Mouse (Mus musculus) E14TG2a.4 (cell line): ENCODE data around the gene Nell1.
"Not testable (repeated sequence)": the region's sequence is repeated elsewhere in the genome, so short reads cannot be mapped to it uniquely, and the experiment has no call there.

Experiments
- H3K27me3 ChIP-seq: 2 replicates; pipeline ENCODE4 v1.6.1; 2014; ENCODE audit warnings: low read length, control low read depth; ENCODE audit not compliant: insufficient read depth
- H3K36me3 ChIP-seq: 2 replicates; pipeline ENCODE4 v1.6.1; 2014; ENCODE audit warnings: low read length, control low read depth; ENCODE audit not compliant: insufficient read depth
- H3K4me1 ChIP-seq: replicated peaks from 2 replicates; pipeline ENCODE4 v1.6.1; 2014; ENCODE audit warnings: low read depth, low read length, control low read depth
- H3K4me3 ChIP-seq: replicated peaks from 2 replicates; pipeline ENCODE4 v1.5.1; 2014; ENCODE audit warnings: mild to moderate bottlenecking, low read length
- H3K9me3 ChIP-seq: 2 replicates; pipeline ENCODE4 v1.6.1; 2014; ENCODE audit warnings: low read length, control low read depth
- CTCF ChIP-seq: conservative IDR thresholded peaks from 2 replicates; pipeline ENCODE4 v1.5.1; 2014; ENCODE audit warnings: low read length
- NANOG ChIP-seq: IDR thresholded peaks from 2 replicates; pipeline ENCODE4 v1.6.1; 2014; ENCODE audit warnings: borderline replicate concordance, low read length, mixed read lengths
- POU5F1 ChIP-seq: IDR thresholded peaks from 2 replicates; pipeline ENCODE4 v1.6.1; 2014; ENCODE audit warnings: low read length, borderline replicate concordance

Nell1 gene

DNA sequence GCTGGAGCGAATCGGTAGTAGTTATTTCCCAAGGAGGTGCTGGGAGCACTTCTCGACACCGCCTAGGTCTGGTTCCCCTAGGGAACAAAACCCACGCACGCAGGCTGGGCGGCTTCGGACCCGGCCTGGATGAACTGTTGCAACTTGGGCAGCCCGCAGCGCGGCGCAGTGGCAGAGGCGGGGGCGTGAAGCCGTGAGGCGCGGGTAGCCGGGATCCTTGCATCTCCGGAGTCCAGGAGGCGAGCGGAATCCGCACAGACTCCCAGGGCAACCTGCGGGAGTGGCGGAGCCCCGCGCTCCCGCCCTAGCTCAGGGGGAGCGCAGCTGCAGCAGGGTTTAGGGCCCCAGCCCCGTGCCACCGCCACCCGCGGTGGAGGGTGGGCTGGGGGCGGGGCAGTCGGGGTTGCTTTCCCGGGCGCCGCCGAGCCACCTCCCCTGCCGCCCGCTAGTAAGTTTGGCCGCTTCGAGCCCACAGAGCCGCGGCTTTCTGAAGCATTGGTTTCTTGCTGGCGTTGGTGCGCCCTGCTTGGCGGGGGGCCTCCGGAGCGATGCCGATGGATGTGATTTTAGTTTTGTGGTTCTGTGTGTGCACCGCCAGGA lies at the start of gene Nell1:
Gene Nell1 (plus strand): TSS at position 24 of the 600 bp plus-strand sequence.
- H3K36me3 ChIP-seq = no peaks in the 10 kb centered on the region
- no peaks in the 10 kb centered on the region for H3K9me3 ChIP-seq
- peak within 1 kb of the TSS; percentile 78 for H3K4me3 ChIP-seq
- H3K4me1 ChIP-seq = peaks cover 12% of the 10 kb centered on the region
- TF ChIP-seq NANOG (no peak), POU5F1 (no peak), CTCF (no peak)
- peaks cover 77% of the 10 kb centered on the region for H3K27me3 ChIP-seq

- Histone ChIP-seq H3K27me3 (peaks cover 11% of the 10 kb centered on the region; the same call in 1 of the 2 replicates), H3K4me1 (peaks cover 27% of the 10 kb centered on the region), H3K36me3 (no peaks in the 10 kb centered on the region), H3K9me3 (no peaks in the 10 kb centered on the region), H3K4me3 (no peak overlapping the region)
- TF ChIP-seq NANOG (no peak), POU5F1 (no peak), CTCF (no peak)
Measured at GRCm38 (mm10) chr7:49928571-49928970, 46.1 kb upstream of the Nell1 start.

- Histone ChIP-seq H3K4me3 (no peak overlapping the region), H3K9me3 (peaks cover 10% of the 10 kb centered on the region), H3K27me3 (peaks cover 9% of the 10 kb centered on the region; the same call in 1 of the 2 replicates), H3K4me1 (peaks cover 26% of the 10 kb centered on the region), H3K36me3 (no peaks in the 10 kb centered on the region)
- TF ChIP-seq NANOG (no peak), CTCF (no peak), POU5F1 (no peak)
Measured at GRCm38 (mm10) chr7:49929999-49930398, 44.7 kb upstream of the Nell1 start.

DNA sequence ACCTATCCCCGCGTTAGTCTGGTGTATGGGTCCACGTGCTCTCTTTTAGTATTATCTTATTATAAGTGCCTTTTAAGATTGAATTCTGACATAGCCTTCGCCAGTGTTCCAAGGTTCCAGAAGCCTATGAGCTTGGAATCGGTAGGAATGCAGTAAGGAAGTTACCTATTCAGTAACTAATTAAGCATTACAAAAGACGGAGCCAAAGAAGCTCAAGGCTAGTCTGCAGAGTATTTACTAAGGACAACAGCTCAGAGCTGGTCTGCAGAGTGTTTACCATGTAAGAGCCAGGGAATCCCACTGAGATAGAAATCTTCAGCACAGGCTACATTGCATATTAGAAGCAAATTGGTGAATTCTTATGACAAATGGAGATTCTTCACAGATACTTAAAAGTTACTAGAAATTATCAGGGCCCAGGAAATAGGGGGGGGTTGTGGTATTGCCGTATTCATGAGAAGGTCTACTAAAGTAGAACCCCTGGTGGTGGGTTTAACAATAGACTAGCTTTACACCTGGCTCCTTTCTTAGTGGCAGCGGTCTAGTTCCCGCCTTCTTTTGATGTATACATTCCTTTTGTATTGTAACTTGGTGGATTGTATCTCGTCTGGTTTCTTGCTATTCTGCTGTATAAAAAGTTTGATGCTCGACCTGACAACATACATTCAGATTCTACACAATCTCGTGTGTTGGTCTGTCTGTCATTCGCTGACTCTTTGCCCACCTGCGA lies 41.1 kb upstream of the Nell1 start:
- H3K4me1 ChIP-seq = peaks cover 25% of the 10 kb centered on the region
- peak; percentile 40; the same call in 1 of the 2 replicates for TF ChIP-seq NANOG
- peaks cover 14% of the 10 kb centered on the region for H3K9me3 ChIP-seq
- H3K27me3 ChIP-seq, H3K36me3 ChIP-seq, H3K4me3 ChIP-seq: not testable (repeated sequence)

- Histone ChIP-seq H3K27me3 (no peaks in the 10 kb centered on the region), H3K4me3 (no peak overlapping the region), H3K36me3 (no peaks in the 10 kb centered on the region), H3K4me1 (peaks cover 24% of the 10 kb centered on the region), H3K9me3 (peaks cover 14% of the 10 kb centered on the region)
- TF ChIP-seq CTCF (no peak), NANOG (no peak), POU5F1 (no peak)
Measured at GRCm38 (mm10) chr7:49936821-49937220, 37.8 kb upstream of the Nell1 start.

- Histone ChIP-seq H3K36me3 (no peaks in the 10 kb centered on the region), H3K4me3 (no peak overlapping the region), H3K27me3 (no peaks in the 10 kb centered on the region), H3K9me3 (no peaks in the 10 kb centered on the region), H3K4me1 (no peaks in the 10 kb centered on the region)
- TF ChIP-seq NANOG (no peak), POU5F1 (no peak), CTCF (no peak)
Measured at GRCm38 (mm10) chr7:49942023-49942422, 32.6 kb upstream of the Nell1 start.

- H3K4me3 ChIP-seq = no peak overlapping the region
- H3K27me3 ChIP-seq = no peaks in the 10 kb centered on the region
- no peak for TF ChIP-seq NANOG
- no peak for TF ChIP-seq POU5F1
- no peak for TF ChIP-seq CTCF
- no peaks in the 10 kb centered on the region for H3K9me3 ChIP-seq
- no peaks in the 10 kb centered on the region for H3K4me1 ChIP-seq
- H3K36me3 ChIP-seq = no peaks in the 10 kb centered on the region
Measured at GRCm38 (mm10) chr7:49942490-49942889, 32.2 kb upstream of the Nell1 start.

DNA sequence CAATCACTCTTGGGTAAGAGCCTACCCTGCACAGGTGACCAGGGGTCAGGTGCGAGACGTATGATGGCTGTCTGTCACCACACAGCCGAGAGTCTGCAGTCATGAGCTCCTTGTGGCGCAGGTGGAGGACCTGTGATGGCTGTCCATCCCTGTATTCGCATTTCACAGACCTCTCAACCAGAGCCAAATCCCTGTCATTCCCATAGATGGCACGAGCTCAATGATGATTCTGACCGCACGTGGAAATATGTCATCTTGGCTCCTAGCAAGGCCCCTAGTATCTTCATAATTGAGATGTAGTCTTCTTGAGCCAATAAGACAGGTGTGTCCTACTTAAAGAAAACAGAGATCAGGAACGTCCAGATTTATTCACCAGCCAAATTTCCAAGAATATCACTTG lies 28.0 kb upstream of the Nell1 start:
- Histone ChIP-seq H3K4me3 (no peak overlapping the region), H3K9me3 (no peaks in the 10 kb centered on the region; the same call in 1 of the 2 replicates), H3K36me3 (no peaks in the 10 kb centered on the region), H3K27me3 (no peaks in the 10 kb centered on the region), H3K4me1 (no peaks in the 10 kb centered on the region)
- TF ChIP-seq POU5F1 (no peak), NANOG (no peak), CTCF (no peak)
